Mouse (Mus musculus): ENCODE results near the gene Defa31.
"Not testable (repeated sequence)": the region's sequence is repeated elsewhere in the genome, so short reads cannot be mapped to it uniquely, and the experiment has no call there.

Gene Defa31

DNA sequence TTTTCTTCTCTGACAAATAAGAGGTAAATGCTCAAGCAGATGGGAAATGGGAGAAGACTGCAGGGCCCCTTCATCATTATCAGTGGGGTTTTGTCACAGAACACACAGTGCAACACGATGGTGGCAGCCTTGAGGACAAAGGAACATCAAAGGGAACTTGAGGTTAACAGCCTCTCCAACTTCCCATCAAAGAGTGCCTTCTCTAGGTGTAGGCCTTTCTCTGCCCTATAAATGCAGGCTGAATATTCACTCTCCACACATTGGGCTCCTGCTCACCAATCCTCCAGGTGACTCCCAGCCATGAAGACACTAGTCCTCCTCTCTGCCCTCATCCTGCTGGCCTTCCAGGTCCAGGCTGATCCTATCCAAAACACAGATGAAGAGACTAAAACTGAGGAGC is at the start of gene Defa31:
Defa31 (plus strand) TSS at position 301 of the 400 bp plus-strand sequence.
- in situ Hi-C loops (cut with MboI, MseI) = not testable (repeated sequence)

GRCm38 (mm10) chr8:21161977-21162376 is 29.4 kb upstream of the Defa31 start, which contains the start of gene Defa22:
Gene Defa22 (plus strand): TSS chr8:21162277.
- in situ Hi-C loops (cut with MboI, MseI) = loop anchor here (10.0 kb wide), 1 partner anchor 147 kb away; no protein-coding TSS in a partner anchor

GRCm38 (mm10) chr8:21201261-21201660 is 9.8 kb downstream of the Defa31 start, which contains the start of gene Gm15293:
Gene Gm15293 (plus strand): TSS chr8:21201561.
- in situ Hi-C loops (cut with MboI, MseI) = not testable (repeated sequence)

Measured in T-helper 17 cell (primary cell).